Mouse (Mus musculus) cortical plate, adult 2 months (tissue): ENCODE results near the gene Bud31.

Experiments
- CTCF ChIP-seq: fragments of 200-500 bp; IDR thresholded peaks from 2 replicates; pipeline ENCODE4 v1.5.1; 2011; ENCODE audit warnings: mild to moderate bottlenecking, control low read depth, low read length; ENCODE audit not compliant: insufficient read depth; ENCODE audit errors: extremely low read depth
- POLR2A ChIP-seq: fragments of 200-500 bp; IDR thresholded peaks from 2 replicates; pipeline ENCODE4 v1.6.1; 2011; ENCODE audit warnings: mild to moderate bottlenecking, low read length, control low read depth; ENCODE audit not compliant: insufficient read depth; ENCODE audit errors: extremely low read depth

GRCm38 (mm10) chr5:145147748-145148147 lies 7.6 kb downstream of the Bud31 start:
- no peak for TF ChIP-seq CTCF
- no peak for TF ChIP-seq POLR2A
